Mouse (Mus musculus) stomach, embryonic 15.5 days (tissue): Measurements from ENCODE around the gene Gm10775. TPM values are rescaled to one million over a fixed set of nuclear protein-coding genes. Genes with fewer than 3 reads are reported as not detected.
A peak's percentile ranks its signal among the peaks of the same experiment; 100 is the strongest.

Experiments used
- ATAC-seq: fragments of 200-750 bp; cut with Nextera tagmentation; 2 replicates; pipeline ENCODE4 v1.8.0; 2017; ENCODE audit warnings: low read depth, moderate number of reproducible peaks, moderate TSS enrichment; ENCODE audit not compliant: insufficient read depth, low FRiP score
- H3K27ac ChIP-seq: fragments of 300-500 bp; sonication (generic); 2 replicates; pipeline ENCODE4 v1.5.1; 2015; ENCODE audit warnings: mild to moderate bottlenecking, inconsistent platforms
- H3K27me3 ChIP-seq: fragments of 300-500 bp; sonication (generic); replicated peaks from 2 replicates; pipeline ENCODE4 v1.6.1; 2015; ENCODE audit warnings: inconsistent platforms
- H3K36me3 ChIP-seq: fragments of 300-500 bp; sonication (generic); 2 replicates; pipeline ENCODE4 v1.6.1; 2015; ENCODE audit warnings: inconsistent platforms
- H3K4me1 ChIP-seq: fragments of 300-500 bp; sonication (generic); 2 replicates; pipeline ENCODE4 v1.6.1; 2015; ENCODE audit warnings: inconsistent platforms
- H3K4me2 ChIP-seq: fragments of 300-500 bp; sonication (generic); 2 replicates; pipeline ENCODE4 v1.6.1; 2015; ENCODE audit warnings: mild to moderate bottlenecking, inconsistent platforms
- H3K4me3 ChIP-seq: fragments of 300-500 bp; sonication (generic); replicated peaks from 2 replicates; pipeline ENCODE4 v1.5.1; 2015; ENCODE audit warnings: inconsistent platforms
- H3K9ac ChIP-seq: fragments of 300-500 bp; sonication (generic); 2 replicates; pipeline ENCODE4 v1.6.1; 2015; ENCODE audit warnings: inconsistent platforms
- H3K9me3 ChIP-seq: fragments of 300-500 bp; sonication (generic); 2 replicates; pipeline ENCODE4 v1.6.1; 2016; ENCODE audit warnings: inconsistent platforms
- WGBS: fragments of 180-500 bp; shearing (Covaris S2); methylation state at CpG from one replicate; pipeline ENCODE4 v1.1.7; 2015; 5-methylcytosine and 5-hydroxymethylcytosine counted together
- polyA plus RNA-seq: library from polyadenylated mRNA; unstranded; fragments of >200 nt; fragmentation: Nextera tagmentation; extraction: Ambion mirVana; gene quantifications from 2 replicates; pipeline ENCODE4 v1.2.1, GENCODE M21; 2015

Gene Gm10775
- polyA plus RNA-seq = not detected in 2 replicates

GRCm38 (mm10) chr13:65259239-65259638, at the start of gene Gm10775:
Gene Gm10775, plus strand, starts transcription at chr13:65259539.
- Histone ChIP-seq H3K4me2 (peak within 1 kb of the TSS; percentile 43), H3K4me1 (0 out of 2 replicates have a peak, but pooled peaks cover 4% of the 10 kb centered on the region), H3K4me3 (peak within 1 kb of the TSS; percentile 18; the same call in 1 of the 2 replicates), H3K36me3 (peaks cover 16% of the 10 kb centered on the region), H3K9ac (no peak within 1 kb of the TSS), H3K27me3 (no peaks in the 10 kb centered on the region), H3K9me3 (peaks cover 5% of the 10 kb centered on the region; the same call in 1 of the 2 replicates), H3K27ac (no peak within 1 kb of the TSS)
- ATAC-seq = no peak
- WGBS = 37% methylated on average over 29 of the region's 29 CpGs

GRCm38 (mm10) chr13:65225945-65226344, 33.4 kb upstream of the Gm10775 start:
- Histone ChIP-seq H3K4me2 (no peak overlapping the region), H3K4me3 (no peak overlapping the region), H3K9me3 (no peaks in the 10 kb centered on the region), H3K4me1 (no peaks in the 10 kb centered on the region), H3K9ac (no peak overlapping the region), H3K27me3 (no peaks in the 10 kb centered on the region), H3K27ac (no peak overlapping the region), H3K36me3 (no peaks in the 10 kb centered on the region)
- 54% methylated on average over 6 of the region's 6 CpGs for WGBS
- ATAC-seq = no peak

GRCm38 (mm10) chr13:65226657-65227056, 32.7 kb upstream of the Gm10775 start:
- H3K4me3 ChIP-seq = no peak overlapping the region
- H3K4me2 ChIP-seq = no peak overlapping the region
- H3K4me1 ChIP-seq = no peaks in the 10 kb centered on the region
- H3K9me3 ChIP-seq = no peaks in the 10 kb centered on the region
- no peaks in the 10 kb centered on the region for H3K27me3 ChIP-seq
- 92% methylated on average over 2 of the region's 2 CpGs for WGBS
- H3K27ac ChIP-seq = no peak overlapping the region
- H3K36me3 ChIP-seq = no peaks in the 10 kb centered on the region
- no peak overlapping the region for H3K9ac ChIP-seq
- no peak for ATAC-seq

- Histone ChIP-seq H3K9me3 (no peaks in the 10 kb centered on the region), H3K27me3 (no peaks in the 10 kb centered on the region), H3K36me3 (no peaks in the 10 kb centered on the region), H3K4me1 (peaks cover 7% of the 10 kb centered on the region), H3K4me2 (no peak overlapping the region), H3K9ac (no peak overlapping the region), H3K4me3 (no peak overlapping the region), H3K27ac (no peak overlapping the region)
- ATAC-seq = no peak
- 68% methylated on average over 9 of the region's 9 CpGs for WGBS
Measured at GRCm38 (mm10) chr13:65237211-65237610, 22.1 kb upstream of the Gm10775 start.

GRCm38 (mm10) chr13:65240509-65241098, 18.7 kb upstream of the Gm10775 start:
- H3K27ac ChIP-seq = peak overlapping the region; percentile 95
- peak overlapping the region; percentile 52; the same call in 1 of the 2 replicates for H3K9ac ChIP-seq
- under 1% methylated on average over 28 of the region's 28 CpGs for WGBS
- H3K4me3 ChIP-seq = peak overlapping the region; percentile 64
- H3K27me3 ChIP-seq = no peaks in the 10 kb centered on the region
- H3K36me3 ChIP-seq = no peaks in the 10 kb centered on the region
- peak overlapping the region; percentile 97 for H3K4me2 ChIP-seq
- H3K4me1 ChIP-seq = peaks cover 10% of the 10 kb centered on the region
- no peaks in the 10 kb centered on the region for H3K9me3 ChIP-seq
- peak; percentile 93 for ATAC-seq

- H3K9me3 ChIP-seq = no peaks in the 10 kb centered on the region
- H3K4me1 ChIP-seq = peaks cover 10% of the 10 kb centered on the region
- no peaks in the 10 kb centered on the region for H3K36me3 ChIP-seq
- no peaks in the 10 kb centered on the region for H3K27me3 ChIP-seq
- under 1% methylated on average over 45 of the region's 45 CpGs for WGBS
- H3K4me3 ChIP-seq = peak overlapping the region; percentile 64
- H3K9ac ChIP-seq = peak overlapping the region; percentile 52; the same call in 1 of the 2 replicates
- peak; percentile 82 for ATAC-seq
- peak overlapping the region; percentile 95 for H3K27ac ChIP-seq
- peak overlapping the region; percentile 97 for H3K4me2 ChIP-seq
Measured at GRCm38 (mm10) chr13:65241099-65241626, 18.2 kb upstream of the Gm10775 start.

GRCm38 (mm10) chr13:65241627-65242318, 17.6 kb upstream of the Gm10775 start:
- H3K9ac ChIP-seq = peak overlapping the region; percentile 52
- H3K4me1 ChIP-seq = peaks cover 10% of the 10 kb centered on the region
- peak overlapping the region; percentile 95 for H3K27ac ChIP-seq
- ATAC-seq = peak; percentile 3; the same call in 1 of the 2 replicates
- WGBS = 2% methylated on average over 51 of the region's 51 CpGs
- H3K36me3 ChIP-seq = no peaks in the 10 kb centered on the region
- H3K4me2 ChIP-seq = peak overlapping the region; percentile 97
- peak overlapping the region; percentile 64 for H3K4me3 ChIP-seq
- H3K27me3 ChIP-seq = no peaks in the 10 kb centered on the region
- no peaks in the 10 kb centered on the region for H3K9me3 ChIP-seq

- Histone ChIP-seq H3K27ac (no peak overlapping the region), H3K27me3 (no peaks in the 10 kb centered on the region), H3K4me1 (peaks cover 10% of the 10 kb centered on the region), H3K9ac (no peak overlapping the region), H3K4me3 (peak overlapping the region; percentile 64), H3K9me3 (no peaks in the 10 kb centered on the region), H3K36me3 (no peaks in the 10 kb centered on the region), H3K4me2 (peak overlapping the region; percentile 97)
- WGBS = 33% methylated on average over 27 of the region's 27 CpGs
- ATAC-seq = no peak
Measured at GRCm38 (mm10) chr13:65242319-65242787, 17.0 kb upstream of the Gm10775 start.

GRCm38 (mm10) chr13:65243273-65243672, 16.1 kb upstream of the Gm10775 start:
- peaks cover 10% of the 10 kb centered on the region for H3K4me1 ChIP-seq
- no peak overlapping the region for H3K27ac ChIP-seq
- no peak overlapping the region for H3K9ac ChIP-seq
- no peaks in the 10 kb centered on the region for H3K36me3 ChIP-seq
- H3K27me3 ChIP-seq = no peaks in the 10 kb centered on the region
- 89% methylated on average over 4 of the region's 4 CpGs for WGBS
- no peak overlapping the region for H3K4me3 ChIP-seq
- no peaks in the 10 kb centered on the region for H3K9me3 ChIP-seq
- no peak for ATAC-seq
- H3K4me2 ChIP-seq = no peak overlapping the region

GRCm38 (mm10) chr13:65258175-65258954, 974 bp upstream of the Gm10775 start:
- H3K4me3 ChIP-seq = peak overlapping the region; percentile 18; the same call in 1 of the 2 replicates
- ATAC-seq = peak; percentile 47; the same call in 1 of the 2 replicates

GRCm38 (mm10) chr13:65262086-65262485, 2.7 kb downstream of the Gm10775 start:
- Histone ChIP-seq H3K4me3 (no peak overlapping the region), H3K4me1 (0 out of 2 replicates have a peak, but pooled peaks cover 4% of the 10 kb centered on the region), H3K4me2 (no peak overlapping the region), H3K27ac (no peak overlapping the region), H3K27me3 (no peaks in the 10 kb centered on the region), H3K9me3 (peaks cover 5% of the 10 kb centered on the region; the same call in 1 of the 2 replicates), H3K9ac (no peak overlapping the region), H3K36me3 (peaks cover 16% of the 10 kb centered on the region)
- ATAC-seq = no peak
- 93% methylated on average over 5 of the region's 5 CpGs for WGBS

More at GRCm38 (mm10) chr13:65258175-65258954, 974 bp upstream of the Gm10775 start:
- Histone ChIP-seq H3K4me2 (peak overlapping the region; percentile 43), H3K27me3 (no peaks in the 10 kb centered on the region), H3K9me3 (peaks cover 5% of the 10 kb centered on the region; the same call in 1 of the 2 replicates), H3K36me3 (peaks cover 15% of the 10 kb centered on the region), H3K27ac (no peak overlapping the region), H3K9ac (no peak overlapping the region), H3K4me1 (0 out of 2 replicates have a peak, but pooled peaks cover 4% of the 10 kb centered on the region)
- 30% methylated on average over 36 of the region's 36 CpGs for WGBS
